ENCODE assay signal across 9 mouse cellular contexts in the genomic region with DNA sequence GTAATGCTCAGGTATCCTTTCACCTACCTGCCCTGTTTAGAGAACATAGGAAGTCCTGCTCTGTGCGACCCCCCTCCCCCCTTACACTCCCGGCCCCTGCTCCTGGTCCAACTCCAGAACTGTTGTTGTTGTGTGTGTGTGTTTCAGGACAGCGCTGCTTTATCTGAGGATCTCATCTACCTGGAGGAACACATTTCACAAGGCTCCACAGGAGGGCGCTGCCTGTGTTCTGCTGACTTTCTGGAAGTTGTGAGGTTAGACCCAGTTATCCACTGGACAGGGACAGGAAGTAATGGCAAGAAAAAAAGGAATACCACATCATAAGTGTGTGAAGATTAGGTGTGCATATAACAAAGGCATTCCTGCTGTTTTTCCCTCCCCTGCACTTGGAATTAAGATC.
DNase-seq lines count a peak whose midpoint lies in the region; ATAC-seq and TF ChIP-seq lines count a peak whose summit lies in the region.
"Had no signal": no experiment of that assay in that cellular context is flagged by ENCODE, and none has a peak within 500 bp of the region (broad histone marks: within the 10 kb centered on the region; RNA-seq: fewer than 3 reads in every experiment).

No protein-coding gene starts in this region.

- no peaks in the 10 kb centered on the region for H3K36me3 ChIP-seq in forebrain, embryonic 14.5 days (ENCODE audit: control insufficient read depth, insufficient read depth, low read length)
- H3K36me3 ChIP-seq in forebrain, embryonic 16.5 days (ENCODE audit: control insufficient read depth, insufficient read depth), result no peaks in the 10 kb centered on the region
- no peaks in the 10 kb centered on the region for H3K36me3 ChIP-seq in liver, embryonic 14.5 days (replicated peaks; ENCODE audit: control insufficient read depth, insufficient read depth, low read depth)
- H3K36me3 ChIP-seq in liver, embryonic 12.5 days, result no peaks in the 10 kb centered on the region

- H3K4me3 ChIP-seq in forebrain, embryonic 14.5 days (ENCODE audit: low read depth, low read length), result no peak overlapping the region
- no peak overlapping the region for H3K4me3 ChIP-seq in forebrain, embryonic 16.5 days (replicated peaks; ENCODE audit: low read length)
- H3K4me3 ChIP-seq in liver, embryonic 14.5 days (ENCODE audit: insufficient read depth in 1 of 2, low read depth in 2 of 2, low read length in 2 of 2), result no peak overlapping the region
- no peak overlapping the region for H3K4me3 ChIP-seq in liver, embryonic 12.5 days
- H3K4me3 ChIP-seq in cortical plate, adult 2 months (ENCODE audit: insufficient read depth, low read length), result no peak overlapping the region

- WGBS in forebrain, embryonic 14.5 days, result 68% methylated on average over 4 of the region's 4 CpGs
- WGBS in forebrain, embryonic 16.5 days, result 60% methylated on average over 4 of the region's 4 CpGs
- 45% methylated on average over 4 of the region's 4 CpGs for WGBS in liver, embryonic 14.5 days (ENCODE audit: insufficient replicate concordance)
- WGBS in liver, embryonic 12.5 days (ENCODE audit: insufficient replicate concordance), result 50% methylated on average over 4 of the region's 4 CpGs

- TF ChIP-seq EP300 in liver, embryonic 14.5 days (IDR thresholded peaks at IDR 0.05; ENCODE audit: low read depth), result no peak

- no peak for ATAC-seq in forebrain, embryonic 14.5 days
- ATAC-seq in forebrain, embryonic 16.5 days, result no peak
- no peak for ATAC-seq in liver, embryonic 14.5 days (ENCODE audit: insufficient read depth)
- no peak for ATAC-seq in liver, embryonic 12.5 days
- ATAC-seq in megakaryocyte progenitor cell, adult 5-6 weeks (replicated peaks; ENCODE audit: poor library complexity), result peak; percentile 65

- peak; percentile 20 for DNase-seq in forebrain, embryonic 14.5 days (ENCODE audit: low spot score)
- DNase-seq in liver, embryonic 14.5 days (ENCODE audit: low read depth in 3 of 3, low spot score in 3 of 3), result no peak
- DNase-seq in spleen, adult 12 weeks (ENCODE audit: low spot score), result no peak
- no peak for DNase-seq in heart, adult 18-20 months
- DNase-seq: heart, postnatal 10 days had no signal

- no peak overlapping the region for H3K9ac ChIP-seq in forebrain, embryonic 14.5 days (ENCODE audit: low read length)
- H3K9ac ChIP-seq in forebrain, embryonic 16.5 days (replicated peaks; ENCODE audit: low read depth, low read length), result no peak overlapping the region
- no peak overlapping the region for H3K9ac ChIP-seq in liver, embryonic 14.5 days (replicated peaks)
- no peak overlapping the region for H3K9ac ChIP-seq in liver, embryonic 12.5 days

- no peak for TF ChIP-seq POLR2A in cortical plate, adult 2 months (IDR thresholded peaks at IDR 0.05; ENCODE audit: extremely low read depth, insufficient read depth, low read length)

- H3K4me1 ChIP-seq in forebrain, embryonic 14.5 days (ENCODE audit: control insufficient read depth, insufficient read depth, low read length), result no peaks in the 10 kb centered on the region
- H3K4me1 ChIP-seq in forebrain, embryonic 16.5 days (replicated peaks; ENCODE audit: control insufficient read depth, insufficient read depth, low read length), result peaks cover 8% of the 10 kb centered on the region; the same call in 1 of the 2 replicates
- H3K4me1 ChIP-seq in liver, embryonic 14.5 days (replicated peaks; ENCODE audit: control insufficient read depth in 2 of 2, insufficient read depth in 2 of 2, low read length in 1 of 2), result no peaks in the 10 kb centered on the region
- H3K4me1 ChIP-seq in liver, embryonic 12.5 days, result no peaks in the 10 kb centered on the region
- H3K4me1 ChIP-seq in cortical plate, adult 2 months (ENCODE audit: control insufficient read depth, insufficient read depth, low read length), result no peaks in the 10 kb centered on the region

- H3K27ac ChIP-seq in forebrain, embryonic 14.5 days (ENCODE audit: low read depth, low read length), result no peak overlapping the region
- no peak overlapping the region for H3K27ac ChIP-seq in forebrain, embryonic 16.5 days (ENCODE audit: low read length)
- H3K27ac ChIP-seq in liver, embryonic 14.5 days, result no peak overlapping the region
- H3K27ac ChIP-seq in liver, embryonic 12.5 days, result no peak overlapping the region
- H3K27ac ChIP-seq in cortical plate, adult 2 months (ENCODE audit: insufficient read depth, low read length), result no peak overlapping the region

- no peak overlapping the region for H3K4me2 ChIP-seq in forebrain, embryonic 14.5 days (ENCODE audit: low read length)
- H3K4me2 ChIP-seq in forebrain, embryonic 16.5 days (ENCODE audit: low read length), result no peak overlapping the region
- H3K4me2 ChIP-seq in liver, embryonic 14.5 days (ENCODE audit: low read depth), result no peak overlapping the region
- H3K4me2 ChIP-seq in liver, embryonic 12.5 days, result no peak overlapping the region

- no peaks in the 10 kb centered on the region for H3K9me3 ChIP-seq in forebrain, embryonic 14.5 days (replicated peaks; ENCODE audit: control insufficient read depth, low read length)
- H3K9me3 ChIP-seq in forebrain, embryonic 16.5 days (ENCODE audit: control insufficient read depth, low read length), result 0 out of 2 replicates have a peak, but pooled peaks cover 2% of the 10 kb centered on the region
- no peaks in the 10 kb centered on the region for H3K9me3 ChIP-seq in liver, embryonic 14.5 days (ENCODE audit: control insufficient read depth, low read length)
- H3K9me3 ChIP-seq in liver, embryonic 12.5 days (replicated peaks), result no peaks in the 10 kb centered on the region

- peak; percentile 36 for TF ChIP-seq CTCF in liver, embryonic 14.5 days (IDR thresholded peaks at IDR 0.05; ENCODE audit: low read depth)
- TF ChIP-seq CTCF in cortical plate, adult 2 months (IDR thresholded peaks at IDR 0.05; ENCODE audit: extremely low read depth, insufficient read depth, low read length), result peak; percentile 33

- H3K27me3 ChIP-seq in forebrain, embryonic 14.5 days (replicated peaks; ENCODE audit: control insufficient read depth, insufficient read depth, low read length), result no peaks in the 10 kb centered on the region
- no peaks in the 10 kb centered on the region for H3K27me3 ChIP-seq in forebrain, embryonic 16.5 days (replicated peaks; ENCODE audit: control insufficient read depth, insufficient read depth, low read length)
- no peaks in the 10 kb centered on the region for H3K27me3 ChIP-seq in liver, embryonic 14.5 days (ENCODE audit: control insufficient read depth, insufficient read depth, low read length)
- H3K27me3 ChIP-seq in liver, embryonic 12.5 days (replicated peaks), result no peaks in the 10 kb centered on the region
